Mouse (Mus musculus): ENCODE measurements around the gene Trip10.

GRCm38 (mm10) chr17:57233038-57233437 lies 16.2 kb upstream of the Trip10 start:
- TF ChIP-seq POLR2AphosphoS2 (IDR thresholded peaks at IDR 0.05; ENCODE audit: insufficient read length, low read depth) (no peak), MAX (IDR thresholded peaks at IDR 0.05; ENCODE audit: low read depth) (no peak), CEBPB (IDR thresholded peaks at IDR 0.05; ENCODE audit: insufficient read depth, poor library complexity, severe bottlenecking) (no peak), TCF12 (IDR thresholded peaks at IDR 0.05; ENCODE audit: insufficient read depth, poor library complexity, severe bottlenecking) (no peak), E2F4 (IDR thresholded peaks at IDR 0.05; ENCODE audit: insufficient read depth) (no peak), POLR2A (IDR thresholded peaks at IDR 0.05; ENCODE audit: insufficient read length, low read depth) (no peak), SRF (IDR thresholded peaks at IDR 0.05; ENCODE audit: control insufficient read depth, insufficient read length, low read depth) (no peak), MYOD1 (IDR thresholded peaks at IDR 0.05; ENCODE audit: control insufficient read depth in 1 of 3, insufficient read length in 2 of 3, low read depth in 2 of 3) (no peak)
